Mouse (Mus musculus) heart, embryonic 11.5 days (tissue): Measurements from ENCODE around the gene Coq4. TPM values are rescaled to one million over a fixed set of nuclear protein-coding genes. Genes with fewer than 3 reads are reported as not detected.
A peak's percentile ranks its signal among the peaks of the same experiment; 100 is the strongest.

Experiments
- ATAC-seq: fragments of 200-750 bp; cut with Nextera tagmentation; replicated peaks from 2 replicates; pipeline ENCODE4 v1.8.0; 2017; ENCODE audit warnings: moderate library complexity; ENCODE audit not compliant: insufficient number of reproducible peaks, low FRiP score, low TSS enrichment
- H3K27ac ChIP-seq: fragments of 300-500 bp; sonication (generic); 2 replicates; pipeline ENCODE4 v1.5.1; 2014; ENCODE audit warnings: mild to moderate bottlenecking, low read depth, low read length
- H3K27me3 ChIP-seq: fragments of 300-500 bp; sonication (generic); 2 replicates; pipeline ENCODE4 v1.6.1; 2014; ENCODE audit warnings: mild to moderate bottlenecking, low read length, mixed read lengths; ENCODE audit not compliant: control insufficient read depth, insufficient read depth
- H3K36me3 ChIP-seq: fragments of 300-500 bp; sonication (generic); 2 replicates; pipeline ENCODE4 v1.6.1; 2014; ENCODE audit warnings: mild to moderate bottlenecking, low read length, moderate library complexity, mixed read lengths; ENCODE audit not compliant: control insufficient read depth, insufficient read depth
- H3K4me1 ChIP-seq: fragments of 300-500 bp; sonication (generic); 2 replicates; pipeline ENCODE4 v1.6.1; 2014; ENCODE audit warnings: low read length; ENCODE audit not compliant: control insufficient read depth, insufficient read depth
- H3K4me2 ChIP-seq: fragments of 300-500 bp; sonication (generic); 2 replicates; pipeline ENCODE4 v1.6.1; 2014; ENCODE audit warnings: mild to moderate bottlenecking, moderate library complexity
- H3K4me3 ChIP-seq: fragments of 300-500 bp; sonication (generic); 2 replicates; pipeline ENCODE4 v1.5.1; 2014; ENCODE audit warnings: low read depth, low read length
- H3K9ac ChIP-seq: fragments of 300-500 bp; sonication (generic); 2 replicates; pipeline ENCODE4 v1.6.1; 2014; ENCODE audit warnings: mild to moderate bottlenecking, low read depth, low read length, moderate library complexity
- H3K9me3 ChIP-seq: fragments of 300-500 bp; sonication (generic); replicated peaks from 2 replicates; pipeline ENCODE4 v1.6.1; 2016; ENCODE audit warnings: low read length; ENCODE audit not compliant: control insufficient read depth
- WGBS: fragments of 180-500 bp; shearing (Covaris S2); extraction: QIAGEN DNeasy Blood & Tissue Kit; methylation state at CpG from one replicate; pipeline ENCODE4 v1.1.7; 2014; ENCODE audit not compliant: insufficient replicate concordance; 5-methylcytosine and 5-hydroxymethylcytosine counted together
- microRNA-seq: library from miRNA; unstranded; fragments of <30 nt; microRNA quantifications from one replicate; pipeline ENCODE4, GENCODE M21; 2016; ENCODE audit warnings: borderline number of aligned reads
- polyA plus RNA-seq: library from polyadenylated mRNA; unstranded; fragments of >200 nt; fragmentation: Nextera tagmentation; extraction: Ambion mirVana; gene quantifications from 2 replicates; pipeline ENCODE4 v1.2.1, GENCODE M21; 2014

The Coq4 gene
- polyA plus RNA-seq, 1 experiment from 2014 or later: 30.2 TPM

DNA sequence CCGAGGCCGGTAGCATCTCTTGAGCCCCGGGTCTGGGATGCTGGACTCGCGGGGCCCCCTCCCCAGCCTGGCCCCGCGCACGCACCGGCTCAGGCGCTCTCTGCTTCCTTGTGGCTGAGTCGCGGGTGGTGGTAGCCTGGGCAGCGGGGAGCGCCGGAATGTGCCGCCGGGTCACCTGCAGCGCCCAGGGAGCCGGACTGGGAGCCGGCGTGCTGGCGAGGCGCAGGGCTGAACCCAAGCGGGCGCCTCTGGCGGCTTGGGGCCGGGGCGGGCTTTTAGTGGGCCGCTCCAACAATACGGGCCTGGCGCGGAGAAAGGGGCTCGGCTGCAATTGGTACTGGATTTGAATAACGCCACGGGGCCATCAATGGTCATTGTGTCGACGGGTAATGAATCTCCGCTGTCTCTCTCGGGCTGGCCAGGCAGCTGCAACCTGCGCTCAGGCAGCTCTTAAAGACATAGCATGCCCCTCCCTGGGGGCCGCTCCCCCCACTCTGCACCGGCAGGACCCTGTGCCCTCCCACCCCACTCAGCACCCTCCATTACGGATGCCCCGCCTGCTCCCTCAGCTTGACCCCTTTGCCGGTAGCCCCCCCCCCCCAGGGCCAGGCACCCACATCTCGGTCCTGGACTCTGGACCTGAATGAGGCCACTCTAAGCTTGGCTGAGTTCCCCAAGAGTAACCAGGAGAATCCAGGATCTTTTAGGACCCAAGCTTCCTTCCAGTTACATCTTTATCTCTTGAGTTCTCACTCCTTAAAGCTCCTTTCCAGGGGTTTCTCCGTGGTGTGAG, 59.0 kb downstream of the Coq4 start:
- peak overlapping the region; percentile 40; the same call in 1 of the 2 replicates for H3K9ac ChIP-seq
- no peak for ATAC-seq

DNA sequence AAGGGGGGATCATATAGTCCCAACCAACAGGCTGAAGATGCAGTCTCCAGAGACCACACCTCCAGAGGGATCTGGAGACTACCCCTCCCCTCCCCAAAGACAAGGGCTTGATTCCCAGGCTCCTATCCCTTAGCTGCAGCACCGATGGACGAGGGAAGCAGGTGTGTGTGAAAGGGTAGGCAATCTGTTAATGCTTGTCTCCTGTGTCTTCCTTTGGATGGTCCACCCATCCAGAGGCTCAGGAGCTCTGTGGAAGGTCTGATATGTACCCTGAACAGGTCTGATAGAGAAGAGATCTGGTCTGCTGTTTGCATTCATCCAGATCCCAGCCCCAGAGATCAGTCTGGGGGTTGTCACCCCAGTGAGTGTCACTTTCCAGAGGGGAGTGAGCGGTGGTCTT, 59.6 kb downstream of the Coq4 start:
- WGBS: 50% methylated on average over 3 of the region's 3 CpGs
- H3K27me3 ChIP-seq: peaks cover 58% of the 10 kb centered on the region
- no peak overlapping the region for H3K4me3 ChIP-seq
- H3K9ac ChIP-seq: no peak overlapping the region
- no peaks in the 10 kb centered on the region for H3K9me3 ChIP-seq
- no peak for ATAC-seq
- no peak overlapping the region for H3K27ac ChIP-seq
- H3K36me3 ChIP-seq: peaks cover 8% of the 10 kb centered on the region
- peaks cover 10% of the 10 kb centered on the region for H3K4me1 ChIP-seq
- H3K4me2 ChIP-seq: no peak overlapping the region

More for the DNA sequence above, 59.0 kb downstream of the Coq4 start:
- Histone ChIP-seq H3K36me3 (peaks cover 11% of the 10 kb centered on the region), H3K4me1 (peaks cover 10% of the 10 kb centered on the region), H3K27ac (no peak overlapping the region), H3K4me2 (peak overlapping the region; percentile 59), H3K4me3 (peak overlapping the region; percentile 37), H3K27me3 (peaks cover 58% of the 10 kb centered on the region), H3K9me3 (no peaks in the 10 kb centered on the region)
- 7% methylated on average over 47 of the region's 47 CpGs for WGBS

Small RNA genes within 50 kb of the gene (microRNA-seq; reads per million reads assigned to microRNA genes)
- not detected for gene Mir219a-2
- not detected for gene Mir219b

Other genes with a start within 250 kb of the Coq4 start
- 9.1 and 9.8 TPM in 2 replicates for gene Rapgef1, start 167.8 kb upstream of the Coq4 start, polyA plus RNA-seq
- not detected in 2 replicates for gene Gm13420, start 35.8 kb upstream of the Coq4 start, polyA plus RNA-seq
- 0.99 TPM in 1 of 2 replicates, not detected in the other for gene Gm13547, start 28.2 kb upstream of the Coq4 start, polyA plus RNA-seq
- 21.0 and 25.6 TPM in 2 replicates for gene Trub2, start 1.0 kb downstream of the Coq4 start, polyA plus RNA-seq
- gene Slc27a4, start 15.1 kb downstream of the Coq4 start, polyA plus RNA-seq: 6.7 and 8.3 TPM in 2 replicates
- gene Urm1, start 32.6 kb downstream of the Coq4 start, polyA plus RNA-seq: 17.4 and 18.1 TPM in 2 replicates
- gene Cercam, start 81.7 kb downstream of the Coq4 start, polyA plus RNA-seq: 17.9 and 18.4 TPM in 2 replicates
- gene Odf2, start 101.7 kb downstream of the Coq4 start, polyA plus RNA-seq: 56.3 and 62.0 TPM in 2 replicates
- gene Gle1, start 147.9 kb downstream of the Coq4 start, polyA plus RNA-seq: 34.3 and 39.0 TPM in 2 replicates
- 154 and 157 TPM in 2 replicates for gene Sptan1, start 178.1 kb downstream of the Coq4 start, polyA plus RNA-seq